Mouse (Mus musculus) limb, embryonic 12.5 days (tissue): ENCODE data around the gene Vps37c. TPM values are rescaled to one million over a fixed set of nuclear protein-coding genes. Genes with fewer than 3 reads are reported as not detected.
A peak's percentile ranks its signal among the peaks of the same experiment; 100 is the strongest.

Experiments used
- ATAC-seq: fragments of 200-750 bp; cut with Nextera tagmentation; 2 replicates; pipeline ENCODE4 v1.8.0; 2017; ENCODE audit warnings: low read depth, moderate TSS enrichment; ENCODE audit not compliant: insufficient number of reproducible peaks, insufficient read depth, low FRiP score, low TSS enrichment
- H3K27ac ChIP-seq: fragments of 300-500 bp; sonication (generic); 2 replicates; pipeline ENCODE4 v1.5.1; 2016; ENCODE audit warnings: mild to moderate bottlenecking, moderate library complexity
- H3K27me3 ChIP-seq: fragments of 300-500 bp; sonication (generic); 2 replicates; pipeline ENCODE4 v1.6.1; 2016; ENCODE audit warnings: mild to moderate bottlenecking, moderate library complexity
- H3K36me3 ChIP-seq: fragments of 300-500 bp; sonication (generic); 2 replicates; pipeline ENCODE4 v1.6.1; 2016; ENCODE audit warnings: mild to moderate bottlenecking, moderate library complexity
- H3K4me1 ChIP-seq: fragments of 300-500 bp; sonication (generic); replicated peaks from 2 replicates; pipeline ENCODE4 v1.6.1; 2016
- H3K4me2 ChIP-seq: fragments of 300-500 bp; sonication (generic); 2 replicates; pipeline ENCODE4 v1.6.1; 2016; ENCODE audit warnings: mild to moderate bottlenecking, moderate library complexity
- H3K4me3 ChIP-seq: fragments of 300-500 bp; sonication (generic); replicated peaks from 2 replicates; pipeline ENCODE4 v1.5.1; 2016; ENCODE audit warnings: mild to moderate bottlenecking
- H3K9ac ChIP-seq: fragments of 300-500 bp; sonication (generic); replicated peaks from 2 replicates; pipeline ENCODE4 v1.6.1; 2016; ENCODE audit warnings: mild to moderate bottlenecking, moderate library complexity
- H3K9me3 ChIP-seq: fragments of 300-500 bp; sonication (generic); 2 replicates; pipeline ENCODE4 v1.6.1; 2016; ENCODE audit warnings: mild to moderate bottlenecking, moderate library complexity
- WGBS: fragments of 180-500 bp; shearing (Covaris S2); methylation state at CpG from one replicate; pipeline ENCODE4 v1.1.7; 2016; 5-methylcytosine and 5-hydroxymethylcytosine counted together
- polyA plus RNA-seq: library from polyadenylated mRNA; unstranded; fragments of >200 nt; fragmentation: Nextera tagmentation; extraction: Ambion mirVana; gene quantifications from 2 replicates; pipeline ENCODE4 v1.2.1, GENCODE M21; 2016

Vps37c gene
- polyA plus RNA-seq, 1 experiment from 2014 or later, result 27.6 TPM

GRCm38 (mm10) chr19:10689470-10690166 is 1.1 kb downstream of the Vps37c start:
- no peaks in the 10 kb centered on the region for H3K9me3 ChIP-seq
- H3K27ac ChIP-seq, result peak overlapping the region; percentile 95
- H3K4me1 ChIP-seq, result peaks cover 30% of the 10 kb centered on the region
- peak overlapping the region; percentile 75 for H3K4me2 ChIP-seq
- H3K9ac ChIP-seq, result peak overlapping the region; percentile 78
- WGBS, result 59% methylated on average over 5 of the region's 5 CpGs
- H3K36me3 ChIP-seq, result no peaks in the 10 kb centered on the region; the same call in 1 of the 2 replicates
- peak overlapping the region; percentile 76 for H3K4me3 ChIP-seq
- ATAC-seq, result no peak
- no peaks in the 10 kb centered on the region for H3K27me3 ChIP-seq

DNA sequence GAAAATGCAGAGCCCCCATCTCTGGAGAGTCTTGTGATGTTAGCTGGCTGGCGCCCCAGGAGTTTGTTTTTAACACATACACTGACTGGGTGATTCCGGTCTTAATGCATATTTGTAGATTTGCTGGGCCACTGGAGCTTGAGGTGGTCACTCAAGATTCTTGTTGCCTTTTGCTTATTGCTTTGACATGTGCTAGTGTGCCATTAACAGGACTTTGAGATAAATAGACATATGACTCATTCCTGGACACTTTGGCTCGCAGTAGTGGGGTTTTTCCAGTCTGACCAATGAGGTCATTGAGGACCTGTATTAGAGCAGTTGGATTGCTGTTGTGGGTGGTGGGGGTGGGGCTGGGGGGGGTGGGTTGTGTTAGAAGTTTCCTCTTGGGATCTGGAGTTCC is 1.8 kb downstream of the Vps37c start:
- Histone ChIP-seq H3K27ac (0 out of 2 replicates have a peak overlapping the region, but pooled peaks have one; percentile 95), H3K9ac (no peak overlapping the region), H3K9me3 (no peaks in the 10 kb centered on the region), H3K4me2 (peak overlapping the region; percentile 75), H3K4me1 (peaks cover 30% of the 10 kb centered on the region), H3K27me3 (no peaks in the 10 kb centered on the region), H3K36me3 (no peaks in the 10 kb centered on the region; the same call in 1 of the 2 replicates), H3K4me3 (0 out of 2 replicates have a peak overlapping the region, but pooled peaks have one; percentile 76)
- 81% methylated on average over 3 of the region's 3 CpGs for WGBS
- ATAC-seq, result no peak

GRCm38 (mm10) chr19:10691121-10691520 is 2.6 kb downstream of the Vps37c start:
- Histone ChIP-seq H3K4me3 (no peak overlapping the region), H3K27me3 (no peaks in the 10 kb centered on the region), H3K27ac (no peak overlapping the region), H3K4me1 (peaks cover 36% of the 10 kb centered on the region), H3K4me2 (peak overlapping the region; percentile 75; the same call in 1 of the 2 replicates), H3K36me3 (no peaks in the 10 kb centered on the region; the same call in 1 of the 2 replicates), H3K9me3 (no peaks in the 10 kb centered on the region), H3K9ac (0 out of 2 replicates have a peak overlapping the region, but pooled peaks have one; percentile 18)
- 92% methylated on average over 4 of the region's 4 CpGs for WGBS
- no peak for ATAC-seq

GRCm38 (mm10) chr19:10691660-10692059 is 3.1 kb downstream of the Vps37c start:
- no peak for ATAC-seq
- Histone ChIP-seq H3K36me3 (no peaks in the 10 kb centered on the region; the same call in 1 of the 2 replicates), H3K27ac (no peak overlapping the region), H3K9ac (no peak overlapping the region), H3K4me3 (no peak overlapping the region), H3K4me2 (no peak overlapping the region), H3K9me3 (no peaks in the 10 kb centered on the region), H3K4me1 (peaks cover 41% of the 10 kb centered on the region), H3K27me3 (no peaks in the 10 kb centered on the region)
- WGBS, result 76% methylated on average over 3 of the region's 3 CpGs

- Histone ChIP-seq H3K27ac (no peak overlapping the region), H3K9ac (no peak overlapping the region), H3K4me2 (no peak overlapping the region), H3K9me3 (no peaks in the 10 kb centered on the region), H3K4me3 (no peak overlapping the region), H3K27me3 (no peaks in the 10 kb centered on the region), H3K36me3 (no peaks in the 10 kb centered on the region; the same call in 1 of the 2 replicates), H3K4me1 (peaks cover 47% of the 10 kb centered on the region)
- no peak for ATAC-seq
- 91% methylated on average over 4 of the region's 4 CpGs for WGBS
Measured at GRCm38 (mm10) chr19:10692361-10692760, 3.8 kb downstream of the Vps37c start.

DNA sequence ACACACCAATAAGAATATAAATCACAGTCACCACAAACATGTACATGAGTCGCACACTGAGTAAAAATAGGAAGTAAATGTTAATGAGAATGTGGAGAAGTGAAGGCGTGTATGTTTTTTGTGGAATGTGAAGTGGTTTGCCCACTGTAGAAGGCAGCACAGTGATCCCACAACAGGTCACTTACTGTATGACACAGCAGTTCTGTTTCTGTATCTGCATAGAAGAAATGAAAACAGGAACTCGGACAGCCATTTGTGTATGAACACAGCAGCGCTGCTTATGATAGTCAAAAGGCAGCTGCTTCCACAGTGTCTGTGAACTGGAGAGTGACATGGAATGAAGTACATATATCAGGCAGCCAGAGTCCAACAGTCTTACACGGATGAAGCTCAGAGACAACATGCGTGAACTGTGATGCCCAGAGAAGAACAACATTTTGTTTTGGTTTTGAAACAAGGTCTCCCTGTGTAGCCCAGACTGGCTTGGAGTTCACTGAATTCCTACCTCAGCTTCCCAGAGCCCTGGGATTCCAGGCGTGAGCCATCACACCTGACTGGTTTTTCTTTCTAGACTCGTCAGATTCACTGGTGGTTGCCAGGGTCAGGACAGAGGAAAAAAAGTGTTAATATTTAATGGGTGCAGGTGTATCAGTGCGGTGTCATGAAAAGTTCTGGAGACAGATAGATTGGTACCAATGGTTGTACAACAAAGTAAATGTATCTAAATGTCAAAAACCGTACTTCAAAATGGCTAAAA is 5.6 kb downstream of the Vps37c start:
- no peaks in the 10 kb centered on the region for H3K27me3 ChIP-seq
- H3K9me3 ChIP-seq, result no peaks in the 10 kb centered on the region
- ATAC-seq, result no peak
- H3K27ac ChIP-seq, result no peak overlapping the region
- 89% methylated on average over 10 of the region's 10 CpGs for WGBS
- H3K4me1 ChIP-seq, result peaks cover 57% of the 10 kb centered on the region
- H3K9ac ChIP-seq, result no peak overlapping the region
- H3K4me3 ChIP-seq, result no peak overlapping the region
- no peak overlapping the region for H3K4me2 ChIP-seq
- H3K36me3 ChIP-seq, result no peaks in the 10 kb centered on the region; the same call in 1 of the 2 replicates

DNA sequence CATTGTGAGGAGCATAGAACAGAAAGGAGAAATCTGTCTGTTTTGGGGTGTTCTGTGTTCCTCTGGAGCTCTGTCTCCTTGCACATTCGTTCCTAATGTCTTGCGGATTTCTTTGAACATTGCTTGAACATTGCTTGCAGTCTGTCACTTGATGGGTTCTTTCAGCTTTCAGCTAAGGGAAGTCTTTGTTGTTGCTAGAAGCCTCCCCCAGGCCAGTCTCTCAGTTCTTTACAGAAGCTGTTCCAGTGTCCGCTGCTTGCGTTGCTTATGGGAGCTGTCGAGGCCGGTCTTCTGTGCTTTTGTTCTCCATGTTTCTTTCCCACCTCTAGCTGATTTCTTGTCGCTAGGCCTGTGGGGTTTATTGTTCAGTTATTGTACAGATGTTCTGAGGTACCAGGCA is 7.3 kb downstream of the Vps37c start:
- Histone ChIP-seq H3K4me1 (peaks cover 51% of the 10 kb centered on the region), H3K9me3 (no peaks in the 10 kb centered on the region), H3K4me2 (no peak overlapping the region), H3K36me3 (no peaks in the 10 kb centered on the region; the same call in 1 of the 2 replicates), H3K9ac (no peak overlapping the region), H3K27ac (no peak overlapping the region), H3K4me3 (no peak overlapping the region), H3K27me3 (no peaks in the 10 kb centered on the region)
- no peak for ATAC-seq
- WGBS, result 77% methylated on average over 7 of the region's 7 CpGs

GRCm38 (mm10) chr19:10698131-10698991 is 9.8 kb downstream of the Vps37c start:
- Histone ChIP-seq H3K36me3 (0 out of 2 replicates have a peak, but pooled peaks cover 2% of the 10 kb centered on the region), H3K27ac (0 out of 2 replicates have a peak overlapping the region, but pooled peaks have one; percentile 17), H3K9ac (no peak overlapping the region), H3K4me3 (no peak overlapping the region), H3K9me3 (no peaks in the 10 kb centered on the region), H3K4me1 (peaks cover 52% of the 10 kb centered on the region), H3K27me3 (no peaks in the 10 kb centered on the region), H3K4me2 (no peak overlapping the region)
- WGBS, result 82% methylated on average over 9 of the region's 9 CpGs
- ATAC-seq, result 0 out of 2 replicates have a peak, but pooled peaks have one; percentile 44

DNA sequence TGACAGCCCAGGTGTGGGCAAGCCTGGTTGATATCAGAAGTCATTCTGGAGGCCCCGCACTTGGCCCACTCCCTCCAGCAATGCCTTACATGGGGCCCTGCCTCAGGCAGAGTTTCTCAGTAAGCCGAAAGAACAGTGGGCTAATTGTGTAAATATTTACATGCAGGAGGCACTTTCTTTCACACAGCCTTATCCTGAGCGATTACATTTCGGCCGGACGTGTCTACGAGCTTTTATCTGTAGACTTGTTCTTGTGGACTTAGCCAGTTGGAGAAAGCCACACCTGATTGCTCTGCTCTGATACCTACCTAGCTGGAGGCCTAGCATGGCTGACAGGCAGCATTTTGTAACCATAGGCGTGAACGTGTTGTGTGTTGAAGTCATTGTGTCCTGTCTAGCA is 11.3 kb downstream of the Vps37c start:
- Histone ChIP-seq H3K9ac (0 out of 2 replicates have a peak overlapping the region, but pooled peaks have one; percentile 8), H3K27me3 (no peaks in the 10 kb centered on the region), H3K27ac (0 out of 2 replicates have a peak overlapping the region, but pooled peaks have one; percentile 4), H3K4me2 (no peak overlapping the region), H3K4me3 (no peak overlapping the region), H3K4me1 (peaks cover 52% of the 10 kb centered on the region), H3K36me3 (0 out of 2 replicates have a peak, but pooled peaks cover 3% of the 10 kb centered on the region), H3K9me3 (no peaks in the 10 kb centered on the region)
- ATAC-seq, result 0 out of 2 replicates have a peak, but pooled peaks have one; percentile 40
- WGBS, result 66% methylated on average over 9 of the region's 9 CpGs

- Histone ChIP-seq H3K27me3 (no peaks in the 10 kb centered on the region), H3K4me2 (no peak overlapping the region), H3K9me3 (no peaks in the 10 kb centered on the region), H3K27ac (no peak overlapping the region), H3K36me3 (peaks cover 7% of the 10 kb centered on the region), H3K4me1 (peaks cover 45% of the 10 kb centered on the region), H3K4me3 (no peak overlapping the region), H3K9ac (no peak overlapping the region)
- no peak for ATAC-seq
- 71% methylated on average over 6 of the region's 6 CpGs for WGBS
Measured at GRCm38 (mm10) chr19:10701013-10701726, 12.6 kb downstream of the Vps37c start.
